Mouse (Mus musculus) hematopoietic stem cell, adult 5-6 weeks (primary cell): Measurements from ENCODE around the gene Epb41. TPM values are rescaled to one million over a fixed set of nuclear protein-coding genes. Genes with fewer than 3 reads are reported as not detected.

ENCODE experiments used
- ATAC-seq, 2 experiments: fragments of 125-278 bp in 1 of 2; replicated peaks in 1 of 2; 2 replicates each; pipeline ENCODE4 v1.8.0; 2016 to 2017; ENCODE audit warnings: inconsistent platforms in 2 of 2, mild to moderate bottlenecking in 2 of 2, moderate number of reproducible peaks in 2 of 2, low read depth in 1 of 2, moderate TSS enrichment in 1 of 2; ENCODE audit not compliant: low FRiP score in 2 of 2, poor library complexity in 2 of 2, severe bottlenecking in 2 of 2, insufficient read depth in 1 of 2, low TSS enrichment in 1 of 2
- total RNA-seq: library from RNA; stranded (forward); fragments of 172-1452, 232-1000 nt; gene quantifications from 2 replicates; pipeline ENCODE4 v1.2.3, GENCODE M21; 2017

The Epb41 gene
- total RNA-seq, 1 experiment from 2014 or later: 63.9 TPM

- ATAC-seq: peak; percentile 83 to 93
These were observed 97.9 kb downstream of the Epb41 start for GRCm38 (mm10) chr4:131977201-131977600.

GRCm38 (mm10) chr4:131970244-131970853 is 104.8 kb downstream of the Epb41 start:
- ATAC-seq: no peak

GRCm38 (mm10) chr4:131968873-131969272 is 106.2 kb downstream of the Epb41 start:
- no peak for ATAC-seq

GRCm38 (mm10) chr4:131957161-131957560 is 118.0 kb downstream of the Epb41 start:
- no peak for ATAC-seq

GRCm38 (mm10) chr4:131950657-131951056 is 124.5 kb downstream of the Epb41 start:
- no peak for ATAC-seq

- no peak for ATAC-seq
These were observed 125.2 kb downstream of the Epb41 start for GRCm38 (mm10) chr4:131949903-131950302.

- no peak for ATAC-seq
These were observed 127.3 kb downstream of the Epb41 start for GRCm38 (mm10) chr4:131947848-131948247.

- ATAC-seq: no peak
These were observed 134.3 kb downstream of the Epb41 start for GRCm38 (mm10) chr4:131940846-131941245.

GRCm38 (mm10) chr4:131939459-131939858 is 135.7 kb downstream of the Epb41 start:
- no peak for ATAC-seq

- ATAC-seq: no peak
These were observed 146.0 kb downstream of the Epb41 start for GRCm38 (mm10) chr4:131929146-131929545.

- no peak for ATAC-seq
These were observed 150.9 kb downstream of the Epb41 start for GRCm38 (mm10) chr4:131924096-131924810.

- ATAC-seq: no peak
These were observed 152.7 kb downstream of the Epb41 start for GRCm38 (mm10) chr4:131922404-131922803.

GRCm38 (mm10) chr4:131921461-131922346 is 153.4 kb downstream of the Epb41 start, which contains the start of gene Tmem200b:
Tmem200b (plus strand) TSS chr4:131921771.
- ATAC-seq: no peak

- ATAC-seq: no peak
These were observed 154.3 kb downstream of the Epb41 start for GRCm38 (mm10) chr4:131920595-131921351.

GRCm38 (mm10) chr4:131920141-131920594 is 155.0 kb downstream of the Epb41 start:
- ATAC-seq: peak in 1 of 2 experiments; percentile 24; a peak in 1 of 4 replicates

- ATAC-seq: no peak
These were observed 155.5 kb downstream of the Epb41 start for GRCm38 (mm10) chr4:131919506-131920140.
